Mouse (Mus musculus): Measurements from ENCODE around the gene Syt13. TPM values are rescaled to one million over a fixed set of nuclear protein-coding genes. Genes with fewer than 3 reads are reported as not detected.

Gene Syt13
- polyA plus RNA-seq, 1 experiment from 2014 or later: 11.1 TPM

Other genes starting within 250 kb of the Syt13 start
- 1.5 and 1.7 TPM in 2 replicates for gene Prdm11, start 131.1 kb downstream of the Syt13 start, polyA plus RNA-seq (2016; fragmentation: Nextera tagmentation; extraction: Ambion mirVana)